Mouse (Mus musculus): Measurements from ENCODE around the gene Pip5k1c. TPM values are rescaled to one million over a fixed set of nuclear protein-coding genes. Genes with fewer than 3 reads are reported as not detected.

The Pip5k1c gene
- total RNA-seq (2023), result 89.4 and 124 TPM in 2 replicates

GRCm38 (mm10) chr10:81292554-81293333 is at the start of gene Pip5k1c:
Pip5k1c (plus strand) TSS chr10:81292963.

GRCm38 (mm10) chr10:81252424-81253419 is 40.0 kb upstream of the Pip5k1c start, which contains the start of gene Matk:
Matk (plus strand) TSS chr10:81252935.

GRCm38 (mm10) chr10:81266211-81267105 is 26.3 kb upstream of the Pip5k1c start, which contains the start of the genes Mrpl54 and Apba3:
Mrpl54 (minus strand) TSS chr10:81266934.
Apba3 (plus strand) TSS chr10:81266960.

GRCm38 (mm10) chr10:81291511-81292104 is 1.2 kb upstream of the Pip5k1c start, which contains the start of gene Tjp3:
Tjp3 (minus strand) TSS chr10:81291581.

GRCm38 (mm10) chr10:81320550-81321347 is 28.0 kb downstream of the Pip5k1c start, which contains the start of gene Cactin:
Cactin (plus strand) TSS chr10:81321103.

GRCm38 (mm10) chr10:81328386-81328785 is 35.6 kb downstream of the Pip5k1c start, which contains the start of gene Tbxa2r:
Tbxa2r (plus strand) TSS chr10:81328731.

GRCm38 (mm10) chr10:81342686-81343505 is 50.1 kb downstream of the Pip5k1c start, which contains the start of gene Gipc3:
Gipc3 (minus strand) TSS chr10:81343266.

GRCm38 (mm10) chr10:81350351-81351063 is 57.7 kb downstream of the Pip5k1c start, which contains the start of gene Hmg20b:
Hmg20b (minus strand) TSS chr10:81350480.

GRCm38 (mm10) chr10:81356991-81357844 is 64.5 kb downstream of the Pip5k1c start, which contains the start of gene Mfsd12:
Mfsd12 (plus strand) TSS chr10:81357491.

GRCm38 (mm10) chr10:81365672-81366476 is 73.1 kb downstream of the Pip5k1c start, which contains the start of gene 4930404N11Rik:
4930404N11Rik (minus strand) TSS chr10:81365816.

Other genes with a start within 250 kb of the Pip5k1c start
- gene Sgta, start 232.8 kb upstream of the Pip5k1c start, total RNA-seq (2023), result 47.2 and 56.7 TPM in 2 replicates
- 4.0 TPM in 2 replicates for gene Thop1, start 222.9 kb upstream of the Pip5k1c start, total RNA-seq (2023)
- 0.25 and 0.34 TPM in 2 replicates for gene Creb3l3, start 194.1 kb upstream of the Pip5k1c start, total RNA-seq (2023)
- 72.4 and 96.2 TPM in 2 replicates for gene Map2k2, start 187.0 kb upstream of the Pip5k1c start, total RNA-seq (2023)
- 58.8 and 72.8 TPM in 2 replicates for gene Zbtb7a, start 157.7 kb upstream of the Pip5k1c start, total RNA-seq (2023)
- gene Pias4, start 125.0 kb upstream of the Pip5k1c start, total RNA-seq (2023), result 27.7 and 33.9 TPM in 2 replicates
- 599 and 665 TPM in 2 replicates for gene Eef2, start 116.3 kb upstream of the Pip5k1c start, total RNA-seq (2023)
- gene Dapk3, start 110.0 kb upstream of the Pip5k1c start, total RNA-seq (2023), result 22.3 and 31.6 TPM in 2 replicates
- not detected in 2 replicates for gene 4930442H23Rik, start 109.1 kb upstream of the Pip5k1c start, total RNA-seq (2023)
- not detected in 2 replicates for gene Nmrk2, start 90.9 kb upstream of the Pip5k1c start, total RNA-seq (2023)
- gene Atcay, start 62.1 kb upstream of the Pip5k1c start, total RNA-seq (2023), result not detected in 2 replicates
- gene Zfr2, start 59.8 kb upstream of the Pip5k1c start, total RNA-seq (2023), result 0.14 and 0.54 TPM in 2 replicates
- 5.3 and 8.3 TPM in 2 replicates for gene Matk, start 40.0 kb upstream of the Pip5k1c start, total RNA-seq (2023)
- 20.7 and 28.0 TPM in 2 replicates for gene Mrpl54, start 26.0 kb upstream of the Pip5k1c start, total RNA-seq (2023)
- gene Apba3, start 26.0 kb upstream of the Pip5k1c start, total RNA-seq (2023), result 21.8 and 26.0 TPM in 2 replicates
- gene Tjp3, start 1.4 kb upstream of the Pip5k1c start, total RNA-seq (2023), result 6.9 and 8.6 TPM in 2 replicates
- 26.4 and 33.1 TPM in 2 replicates for gene Cactin, start 28.1 kb downstream of the Pip5k1c start, total RNA-seq (2023)
- 0.47 TPM in 1 of 2 replicates, not detected in the other for gene Tbxa2r, start 35.8 kb downstream of the Pip5k1c start, total RNA-seq (2023)
- gene Gipc3, start 50.3 kb downstream of the Pip5k1c start, total RNA-seq (2023), result not detected in 2 replicates
- 38.3 and 47.1 TPM in 2 replicates for gene Hmg20b, start 57.5 kb downstream of the Pip5k1c start, total RNA-seq (2023)
- gene Mfsd12, start 64.5 kb downstream of the Pip5k1c start, total RNA-seq (2023), result 26.6 and 28.7 TPM in 2 replicates
- 6.0 and 7.1 TPM in 2 replicates for gene 4930404N11Rik, start 72.9 kb downstream of the Pip5k1c start, total RNA-seq (2023)
- 50.3 and 54.1 TPM in 2 replicates for gene Fzr1, start 85.6 kb downstream of the Pip5k1c start, total RNA-seq (2023)
- 22.1 and 26.0 TPM in 2 replicates for gene Dohh, start 91.5 kb downstream of the Pip5k1c start, total RNA-seq (2023)
- 2.0 and 2.2 TPM in 2 replicates for gene Gm48551, start 91.5 kb downstream of the Pip5k1c start, total RNA-seq (2023)
- gene Gm48552, start 96.0 kb downstream of the Pip5k1c start, total RNA-seq (2023), result 0.91 TPM in 1 of 2 replicates, not detected in the other
- gene Smim24, start 100.1 kb downstream of the Pip5k1c start, total RNA-seq (2023), result 5.1 and 6.8 TPM in 2 replicates
- gene Nfic, start 162.7 kb downstream of the Pip5k1c start, total RNA-seq (2023), result 60.2 and 61.9 TPM in 2 replicates
- not detected in 2 replicates for gene Celf5, start 189.7 kb downstream of the Pip5k1c start, total RNA-seq (2023)
- gene Ncln, start 203.4 kb downstream of the Pip5k1c start, total RNA-seq (2023), result 94.5 and 145 TPM in 2 replicates
- gene S1pr4, start 207.2 kb downstream of the Pip5k1c start, total RNA-seq (2023), result 74.1 and 98.5 TPM in 2 replicates
- 27.7 and 31.6 TPM in 2 replicates for gene Gna15, start 231.3 kb downstream of the Pip5k1c start, total RNA-seq (2023)